Comparison of ENCODE assay signal across 25 mouse cellular contexts in genomic region chr2:155720585-155720984, GRCm38 (mm10). TPM values are rescaled to one million over a fixed set of nuclear protein-coding genes. Genes with fewer than 3 reads are reported as not detected.
DNase-seq lines count a peak whose midpoint lies in the region; ATAC-seq and TF ChIP-seq lines count a peak whose summit lies in the region.
"Had no signal": no experiment of that assay in that cellular context is flagged by ENCODE, and none has a peak within 500 bp of the region (broad histone marks: within the 10 kb centered on the region; RNA-seq: fewer than 3 reads in every experiment).

No protein-coding gene starts in this region.

- no peaks in the 10 kb centered on the region for H3K4me1 ChIP-seq in kidney, adult 2 months (ENCODE audit: control insufficient read depth, insufficient read depth, low read length)
- H3K4me1 ChIP-seq in forebrain, postnatal 0 days (ENCODE audit: insufficient read depth): no peaks in the 10 kb centered on the region
- H3K4me1 ChIP-seq: intestine, embryonic 15.5 days; limb, embryonic 15.5 days; liver, embryonic 15.5 days; midbrain, embryonic 12.5 days; neural tube, embryonic 12.5 days had no signal

- no peaks in the 10 kb centered on the region for H3K27me3 ChIP-seq in kidney, adult 2 months (replicated peaks; ENCODE audit: control insufficient read depth, insufficient read depth, low read length)
- no peaks in the 10 kb centered on the region for H3K27me3 ChIP-seq in forebrain, postnatal 0 days (ENCODE audit: insufficient read depth, low read length)
- H3K27me3 ChIP-seq: intestine, embryonic 15.5 days; limb, embryonic 15.5 days; liver, embryonic 15.5 days; midbrain, embryonic 12.5 days; neural tube, embryonic 12.5 days had no signal

- no peak overlapping the region for H3K27ac ChIP-seq in kidney, adult 2 months (ENCODE audit: insufficient read depth, low read depth, low read length)
- no peak overlapping the region for H3K27ac ChIP-seq in forebrain, postnatal 0 days (ENCODE audit: low read depth, low read length)
- H3K27ac ChIP-seq: hindbrain, embryonic 14.5 days; intestine, embryonic 15.5 days; limb, embryonic 15.5 days; liver, embryonic 15.5 days; midbrain, embryonic 12.5 days; neural tube, embryonic 12.5 days had no signal

- no peak for TF ChIP-seq CTCF in kidney, adult 2 months (conservative IDR thresholded peaks at IDR 0.05; ENCODE audit: insufficient read depth, insufficient read length, low read depth, low read length)
- TF ChIP-seq CTCF in forebrain, postnatal 0 days (IDR thresholded peaks at IDR 0.05; ENCODE audit: low read depth): no peak

- H3K36me3 ChIP-seq in kidney, adult 2 months (ENCODE audit: control insufficient read depth, insufficient read depth, low read length): no peaks in the 10 kb centered on the region
- H3K36me3 ChIP-seq in forebrain, postnatal 0 days (ENCODE audit: insufficient read depth): peaks cover 66% of the 10 kb centered on the region

- no peak overlapping the region for H3K9ac ChIP-seq in forebrain, postnatal 0 days
- H3K9ac ChIP-seq: hindbrain, embryonic 14.5 days; intestine, embryonic 15.5 days; limb, embryonic 15.5 days; liver, embryonic 15.5 days; midbrain, embryonic 12.5 days; neural tube, embryonic 12.5 days had no signal

- DNase-seq in thymus, postnatal 14 days: peak; percentile 17
- no peak for DNase-seq in thymus, adult 18-20 months
- DNase-seq in kidney, adult 2 months: no peak
- no peak for DNase-seq in forebrain, postnatal 0 days
- no peak for DNase-seq in kidney, postnatal 25 days
- DNase-seq: adrenal gland, adult 2 months; cerebellum, adult 9-10 months; heart, postnatal 36 days; layer of hippocampus, postnatal 36 days had no signal

- ATAC-seq in CD4-positive, CD25-positive, alpha-beta regulatory T cell, adult 4 months: peak; percentile 54
- ATAC-seq in megakaryocyte progenitor cell, adult 5-6 weeks (replicated peaks; ENCODE audit: poor library complexity): 0 out of 2 replicates have a peak, but pooled peaks have one; percentile 26
- no peak for ATAC-seq in forebrain, postnatal 0 days
- ATAC-seq: forebrain, embryonic 16.5 days; intestine, embryonic 15.5 days; lung, postnatal 0 days had no signal

- no peaks in the 10 kb centered on the region for H3K9me3 ChIP-seq in forebrain, postnatal 0 days (ENCODE audit: low read length)
- H3K9me3 ChIP-seq: intestine, embryonic 15.5 days; limb, embryonic 15.5 days; liver, embryonic 15.5 days; midbrain, embryonic 12.5 days; neural tube, embryonic 12.5 days had no signal

- no peak overlapping the region for H3K4me3 ChIP-seq in kidney, adult 2 months (ENCODE audit: insufficient read depth, low read depth, low read length)
- no peak overlapping the region for H3K4me3 ChIP-seq in forebrain, postnatal 0 days (ENCODE audit: low read depth, low read length)
- H3K4me3 ChIP-seq: intestine, embryonic 15.5 days; limb, embryonic 15.5 days; liver, embryonic 15.5 days; midbrain, embryonic 12.5 days; neural tube, embryonic 12.5 days had no signal

- 88% methylated on average over 5 of the region's 5 CpGs for WGBS in kidney, adult 2 months
- 91% methylated on average over 5 of the region's 5 CpGs for WGBS in forebrain, postnatal 0 days

- no peak for TF ChIP-seq POLR2A in kidney, adult 2 months (IDR thresholded peaks at IDR 0.05; ENCODE audit: low read depth, low read length)

- H3K4me2 ChIP-seq in forebrain, postnatal 0 days (ENCODE audit: low read depth): no peak overlapping the region
- H3K4me2 ChIP-seq: hindbrain, embryonic 14.5 days; intestine, embryonic 15.5 days; limb, embryonic 15.5 days; liver, embryonic 15.5 days; midbrain, embryonic 12.5 days; neural tube, embryonic 12.5 days had no signal

RNA-seq across cellular contexts. Expression of gene Edem2, which starts 8.7 kb away (rescaled TPM):
- 10 to 100 TPM; 44.7 to 59.3 TPM for polyA plus RNA-seq in CD4-positive, CD25-positive, alpha-beta regulatory T cell, adult 4 months (2017; shearing (Covaris generic))
- total RNA-seq in megakaryocyte progenitor cell, adult 5-6 weeks (2015): 47.1 and 55.0 TPM in 2 replicates
- total RNA-seq in megakaryocyte progenitor cell, adult 5-6 weeks (2017): 58.2 and 70.9 TPM in 2 replicates
- polyA plus RNA-seq in kidney, adult 2 months (2012; rRNA removed): 44.9 and 53.7 TPM in 2 replicates
- total RNA-seq in forebrain, postnatal 0 days (2014; rRNA removed): 35.9 and 41.9 TPM in 2 replicates
- 30.7 and 34.1 TPM in 2 replicates for polyA plus RNA-seq in forebrain, postnatal 0 days (2015; fragmentation: Nextera tagmentation; extraction: Ambion mirVana)

RNA-seq across cellular contexts. Expression of gene Gm17581, which starts 15.1 kb away (rescaled TPM):
- polyA plus RNA-seq in CD4-positive, CD25-positive, alpha-beta regulatory T cell, adult 4 months (2017; shearing (Covaris generic)): not detected
- total RNA-seq in megakaryocyte progenitor cell, adult 5-6 weeks (2015): not detected in 2 replicates
- total RNA-seq in megakaryocyte progenitor cell, adult 5-6 weeks (2017): not detected in 2 replicates
- polyA plus RNA-seq in kidney, adult 2 months (2012; rRNA removed): not detected in 2 replicates
- not detected in 2 replicates for total RNA-seq in forebrain, postnatal 0 days (2014; rRNA removed)
- polyA plus RNA-seq in forebrain, postnatal 0 days (2015; fragmentation: Nextera tagmentation; extraction: Ambion mirVana): not detected in 2 replicates
- total RNA-seq: adrenal gland, adult 2 months; heart, postnatal 36 days; layer of hippocampus, postnatal 36 days; left cerebral cortex, postnatal 25 days; monocyte, adult 5-6 weeks had no signal
- polyA plus RNA-seq: adrenal gland, adult 2 months; embryonic facial prominence, embryonic 14.5 days; forebrain, embryonic 16.5 days; gonadal fat pad, adult 2 months; heart, embryonic 14.5 days; hindbrain, embryonic 14.5 days; intestine, embryonic 15.5 days; kidney, embryonic 16.5 days; limb, embryonic 15.5 days; liver, embryonic 15.5 days; lung, postnatal 0 days; midbrain, embryonic 12.5 days; neural tube, embryonic 12.5 days had no signal

RNA-seq across cellular contexts. Expression of gene Trpc4ap, which starts 28.4 kb away (rescaled TPM):
- polyA plus RNA-seq in CD4-positive, CD25-positive, alpha-beta regulatory T cell, adult 4 months (2017; shearing (Covaris generic)): 10 to 100 TPM; 35.3 to 44.4 TPM
- 59.0 and 62.9 TPM in 2 replicates for total RNA-seq in megakaryocyte progenitor cell, adult 5-6 weeks (2015)
- 73.1 and 89.6 TPM in 2 replicates for total RNA-seq in megakaryocyte progenitor cell, adult 5-6 weeks (2017)
- 110 and 141 TPM in 2 replicates for polyA plus RNA-seq in kidney, adult 2 months (2012; rRNA removed)
- 110 and 131 TPM in 2 replicates for total RNA-seq in forebrain, postnatal 0 days (2014; rRNA removed)
- 118 and 128 TPM in 2 replicates for polyA plus RNA-seq in forebrain, postnatal 0 days (2015; fragmentation: Nextera tagmentation; extraction: Ambion mirVana)

RNA-seq across cellular contexts. Expression of gene Procr, which starts 30.3 kb away (rescaled TPM):
- polyA plus RNA-seq in CD4-positive, CD25-positive, alpha-beta regulatory T cell, adult 4 months (2017; shearing (Covaris generic)): not detected
- 0.89 TPM in 1 of 2 replicates, not detected in the other for total RNA-seq in megakaryocyte progenitor cell, adult 5-6 weeks (2015)
- 3.1 and 6.1 TPM in 2 replicates for total RNA-seq in megakaryocyte progenitor cell, adult 5-6 weeks (2017)
- polyA plus RNA-seq in kidney, adult 2 months (2012; rRNA removed): 3.6 and 3.9 TPM in 2 replicates
- total RNA-seq in forebrain, postnatal 0 days (2014; rRNA removed): 1.6 and 1.9 TPM in 2 replicates
- polyA plus RNA-seq in forebrain, postnatal 0 days (2015; fragmentation: Nextera tagmentation; extraction: Ambion mirVana): 1.6 and 1.9 TPM in 2 replicates
- total RNA-seq: monocyte, adult 5-6 weeks had no signal

RNA-seq across cellular contexts. Expression of gene Mmp24, which starts 54.6 kb away (rescaled TPM):
- not detected for polyA plus RNA-seq in CD4-positive, CD25-positive, alpha-beta regulatory T cell, adult 4 months (2017; shearing (Covaris generic))
- total RNA-seq in megakaryocyte progenitor cell, adult 5-6 weeks (2015): not detected in 2 replicates
- total RNA-seq in megakaryocyte progenitor cell, adult 5-6 weeks (2017): under 0.01 TPM in 1 of 2 replicates, not detected in the other
- polyA plus RNA-seq in kidney, adult 2 months (2012; rRNA removed): 0.12 and 0.14 TPM in 2 replicates
- total RNA-seq in forebrain, postnatal 0 days (2014; rRNA removed): 124 and 128 TPM in 2 replicates
- polyA plus RNA-seq in forebrain, postnatal 0 days (2015; fragmentation: Nextera tagmentation; extraction: Ambion mirVana): 15.5 and 17.0 TPM in 2 replicates
- total RNA-seq: heart, postnatal 36 days; monocyte, adult 5-6 weeks had no signal
- polyA plus RNA-seq: heart, embryonic 14.5 days; liver, embryonic 15.5 days had no signal
